Mouse (Mus musculus): ENCODE results near the gene Apobec3.

Apobec3 gene

DNA sequence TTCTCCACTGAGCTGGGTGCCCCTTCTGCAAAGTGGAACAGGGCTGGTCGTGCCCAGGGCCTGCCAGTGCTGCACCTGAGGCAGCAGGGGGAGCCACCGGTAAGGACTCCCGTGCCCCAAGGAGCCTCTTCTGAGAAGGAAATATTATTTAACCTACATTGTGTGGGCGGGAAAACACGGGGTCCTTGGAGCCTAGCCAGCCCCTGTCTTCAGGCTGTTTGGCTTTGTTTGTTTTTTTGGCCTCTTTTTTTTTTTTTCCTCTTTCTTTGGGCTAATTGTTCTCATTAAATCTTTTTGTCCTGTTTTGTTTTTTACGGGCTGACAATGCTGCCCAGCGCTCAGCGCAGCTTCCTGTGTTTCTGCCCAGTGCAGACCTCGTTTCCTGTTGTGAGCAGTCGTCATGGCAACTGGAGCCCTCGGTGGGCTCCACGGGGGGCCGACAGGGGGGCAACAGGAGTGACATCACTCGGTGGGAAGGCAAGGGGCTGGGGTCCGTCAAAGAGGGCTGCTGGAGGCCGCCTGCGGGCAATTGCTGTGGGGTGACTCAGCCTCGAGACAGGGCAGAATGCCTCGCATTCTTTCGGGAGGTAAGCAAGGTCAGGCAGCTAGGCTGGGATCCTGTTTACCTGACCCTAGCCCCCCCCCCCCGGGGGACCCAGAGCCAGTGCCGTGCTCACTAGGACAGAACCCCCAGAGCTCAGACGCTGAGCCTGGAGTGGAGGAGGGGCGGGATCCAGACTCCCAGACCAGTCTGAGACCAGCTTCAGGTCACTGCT is 59.0 kb downstream of the Apobec3 start:
- peak; percentile 54 for DNase-seq (ENCODE audit: low read depth, low spot score)

DNA sequence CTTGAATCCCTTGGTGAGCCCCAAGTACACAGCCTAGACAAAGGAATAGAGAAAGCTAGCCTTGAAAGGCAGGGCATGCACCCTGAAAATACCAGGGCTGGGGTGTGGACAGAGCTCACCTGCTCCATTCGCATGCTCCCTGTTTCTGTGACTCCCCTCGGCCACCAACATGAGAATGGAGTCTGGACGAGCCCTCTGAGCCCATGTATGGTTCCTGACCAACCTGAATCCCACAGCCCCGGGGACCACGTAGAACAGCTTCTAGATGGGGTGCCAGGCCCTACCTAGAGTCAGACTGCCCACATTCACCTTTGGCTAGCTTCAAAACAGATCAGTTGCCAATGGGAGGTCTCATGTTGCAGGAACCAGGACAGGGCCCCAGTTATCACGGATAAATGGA is 59.8 kb downstream of the Apobec3 start:
- no peak for DNase-seq (ENCODE audit: low read depth, low spot score)

DNA sequence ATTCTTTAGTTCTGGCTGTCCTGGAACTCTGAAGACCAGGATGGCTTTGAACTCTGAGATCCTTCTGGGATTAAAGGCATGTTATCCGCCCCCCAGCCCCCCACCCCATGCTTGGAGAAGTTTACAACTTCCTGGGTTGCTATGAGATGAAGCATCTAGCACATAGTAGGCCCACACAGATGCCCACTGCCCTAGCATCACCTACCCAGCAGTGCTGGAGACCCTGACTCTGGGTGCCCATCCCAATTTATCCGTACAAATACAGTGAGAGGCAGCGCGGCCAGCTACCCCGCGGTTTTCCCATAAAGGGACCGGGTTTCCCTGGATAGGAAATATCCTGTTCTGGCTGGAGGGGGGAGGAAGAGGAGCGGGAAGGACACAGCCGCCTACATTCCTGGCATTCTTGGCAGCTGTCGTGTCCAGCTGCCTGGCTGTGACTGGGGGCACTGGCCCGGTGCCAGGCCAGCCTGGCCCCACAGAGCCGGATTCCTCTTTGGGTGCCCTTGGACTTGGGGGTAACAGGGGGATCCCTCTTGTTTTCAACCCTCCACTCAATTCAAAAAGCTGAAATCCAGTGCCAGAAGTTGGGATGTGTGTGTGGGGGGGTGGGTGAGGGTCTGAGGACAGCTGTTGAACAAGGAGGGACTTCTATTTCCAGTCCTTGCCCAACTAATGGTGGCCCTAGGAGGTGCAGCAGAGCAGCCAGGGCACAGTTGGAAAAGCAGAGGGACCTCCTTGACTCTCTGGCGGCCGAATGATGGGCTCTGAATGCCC is 60.5 kb downstream of the Apobec3 start:
- no peak for DNase-seq (ENCODE audit: low read depth, low spot score)

DNA sequence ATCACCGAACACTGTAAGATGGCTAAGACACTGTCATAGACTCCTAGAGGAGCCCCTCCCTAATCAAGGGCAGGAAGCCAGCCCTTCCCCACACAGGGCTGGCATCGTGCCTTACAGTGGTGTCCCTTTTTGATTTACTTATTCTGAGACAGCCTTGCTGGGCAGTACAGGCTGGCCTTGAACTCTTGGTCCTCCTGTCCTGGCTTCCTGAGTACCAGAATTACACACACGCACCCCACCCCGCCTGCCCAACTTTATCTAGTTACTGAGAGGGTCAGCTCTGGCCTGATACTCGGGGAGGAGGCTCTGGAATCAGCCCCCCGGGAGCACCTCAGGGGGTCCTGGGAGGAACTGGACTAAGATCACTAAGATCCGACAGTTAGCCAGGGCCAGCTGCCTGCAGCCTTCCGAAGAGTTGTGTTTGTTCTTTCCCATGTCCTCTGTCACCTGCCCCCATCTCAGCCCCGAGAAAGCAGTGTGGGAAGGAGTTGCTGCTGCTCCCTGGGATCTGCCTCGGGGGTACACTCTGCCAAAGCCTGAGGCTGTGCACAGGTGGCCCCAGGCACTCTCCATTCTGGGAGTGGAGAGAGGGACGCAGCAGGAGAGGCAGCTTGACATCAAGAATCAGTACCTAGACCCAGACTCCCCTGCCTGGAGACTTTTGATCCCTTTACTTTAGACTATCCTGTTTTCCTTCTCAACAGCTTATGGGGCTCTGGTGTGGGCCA is 61.2 kb downstream of the Apobec3 start:
- no peak for DNase-seq (ENCODE audit: low read depth, low spot score)

DNA sequence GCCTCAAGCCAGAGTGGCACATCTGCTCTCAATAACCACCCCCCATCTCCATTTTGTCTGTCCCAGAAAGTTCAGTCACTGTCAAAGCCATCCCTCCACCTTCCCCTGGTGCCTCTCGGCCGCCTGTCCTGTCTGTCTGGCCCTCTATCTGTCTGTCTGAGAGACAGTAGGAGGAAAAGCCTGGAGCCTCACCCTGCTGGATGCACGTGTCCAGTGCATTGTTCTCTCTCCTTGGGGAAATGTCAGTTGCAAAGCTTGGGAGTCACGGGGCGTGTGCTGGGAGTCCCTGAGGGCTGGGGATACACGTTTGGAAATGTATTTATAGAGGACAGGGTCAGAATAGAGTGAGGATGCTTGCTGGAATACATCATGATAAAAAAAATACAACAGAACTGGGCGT is 62.0 kb downstream of the Apobec3 start:
- DNase-seq (ENCODE audit: low read depth, low spot score), result no peak

DNA sequence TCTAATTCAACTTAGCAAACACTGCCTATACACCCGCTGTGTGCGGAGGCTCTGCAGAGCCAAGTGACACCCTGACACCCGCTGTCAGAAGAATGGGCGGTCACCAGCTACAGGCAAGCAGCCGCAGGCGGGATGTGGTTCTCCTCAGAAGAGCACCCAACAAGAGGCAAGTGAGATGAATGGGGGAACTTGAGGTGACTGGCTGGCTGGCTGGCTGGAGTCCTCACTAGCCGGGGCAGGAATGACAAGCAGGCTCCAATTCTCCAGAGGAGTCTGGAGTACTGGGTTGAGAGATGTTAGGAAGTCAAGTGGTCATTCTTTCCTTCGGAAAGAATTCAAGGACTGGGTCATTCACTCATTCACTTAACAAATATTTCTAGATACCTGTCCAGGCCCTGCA is 65.1 kb downstream of the Apobec3 start:
- DNase-seq (ENCODE audit: low read depth, low spot score), result no peak

DNA sequence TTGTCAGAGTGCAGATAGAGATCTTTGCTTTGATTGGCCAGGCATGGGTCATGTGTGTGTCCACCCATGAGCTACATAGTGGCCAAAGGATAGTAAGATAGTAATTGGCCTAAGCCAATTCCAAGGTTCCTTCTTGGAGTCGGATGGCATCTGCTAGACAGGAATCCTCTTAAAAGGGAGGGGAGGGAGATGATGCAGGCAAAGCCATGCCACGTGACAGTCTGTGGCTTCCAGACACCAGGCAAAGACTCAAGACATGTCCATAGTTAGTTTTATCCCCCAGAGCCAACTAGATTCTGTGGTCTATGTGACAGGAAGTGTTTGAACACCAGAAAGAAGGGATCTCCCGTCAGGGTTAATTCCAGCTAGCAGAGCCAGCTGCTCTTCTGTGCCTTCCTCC is 67.0 kb downstream of the Apobec3 start:
- no peak for DNase-seq (ENCODE audit: low read depth, low spot score)

DNA sequence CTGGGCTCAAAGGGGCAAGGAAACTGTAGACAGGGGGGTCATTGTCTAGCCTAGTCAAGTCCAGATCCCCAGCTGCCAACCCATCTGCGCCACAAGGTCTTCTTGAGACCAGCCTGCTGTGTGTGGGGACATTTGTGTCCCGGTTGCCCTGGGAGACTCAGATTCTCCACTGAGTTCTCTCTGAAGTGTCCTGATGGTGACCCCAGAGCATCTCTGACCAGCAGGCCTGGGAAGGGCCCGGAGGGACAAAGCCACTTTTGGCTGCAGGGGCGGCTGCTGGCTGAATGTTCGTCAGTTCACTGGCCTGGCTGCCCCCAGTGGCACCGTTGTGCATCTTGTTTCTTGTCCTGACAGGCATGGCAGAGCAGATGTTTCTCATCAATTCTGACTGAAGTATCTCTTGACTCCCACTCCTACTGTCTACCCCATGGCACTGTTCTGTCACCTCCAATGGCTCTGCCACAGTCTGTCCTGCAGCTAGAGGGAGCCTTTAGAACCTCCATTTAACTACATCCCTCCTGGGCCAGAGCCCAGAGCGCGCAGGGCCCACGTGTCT is 70.0 kb downstream of the Apobec3 start:
- no peak for DNase-seq (ENCODE audit: low read depth, low spot score)

DNA sequence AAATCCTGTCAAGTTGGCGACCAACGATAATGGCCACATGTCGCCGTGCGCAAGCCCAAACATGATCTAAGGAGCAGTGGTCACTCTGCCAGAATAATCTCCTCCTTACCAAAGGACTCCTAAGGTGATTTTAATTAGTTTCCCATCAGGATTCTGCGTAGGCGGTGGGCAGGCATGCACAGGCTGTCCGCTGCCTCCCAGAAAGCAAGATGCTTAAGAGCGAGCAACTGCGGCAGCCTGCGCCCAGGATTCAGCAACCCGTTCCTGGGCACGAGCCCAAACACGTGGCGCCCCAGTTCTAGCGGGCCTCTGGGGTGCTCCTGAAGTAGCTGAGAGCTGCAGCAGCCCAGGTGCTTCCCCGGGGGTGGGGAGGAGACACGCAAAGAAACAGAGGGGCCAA is 71.2 kb downstream of the Apobec3 start:
- no peak for DNase-seq (ENCODE audit: low read depth, low spot score)

DNA sequence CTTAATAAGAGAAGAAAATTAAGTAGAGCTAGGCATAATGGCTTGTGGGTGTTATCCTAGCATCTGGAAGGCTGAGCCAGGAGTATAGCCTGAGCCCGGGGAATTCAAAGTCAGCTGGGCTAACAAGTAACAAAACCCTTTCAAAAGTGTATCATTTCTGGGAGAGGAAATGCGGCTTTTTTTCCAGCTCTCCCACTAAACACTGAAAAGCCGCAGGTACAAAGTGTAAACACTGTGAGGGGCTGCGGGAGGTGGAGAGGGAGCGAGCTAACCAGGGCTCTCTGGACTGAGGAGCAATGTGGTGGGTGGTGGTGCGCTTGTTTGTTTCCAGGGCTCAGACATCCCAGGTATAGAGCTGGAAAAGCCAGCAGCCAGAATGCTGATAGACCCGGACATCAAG is 72.9 kb downstream of the Apobec3 start:
- no peak for DNase-seq (ENCODE audit: low read depth, low spot score)
